Mouse (Mus musculus) liver, embryonic 12.5 days (tissue): ENCODE measurements at regions not wholly inside any gene's neighbourhood (a gene's known extent, or its start where the extent isn't known, plus 50 kb on each side); places are given as distances from the start of the nearest gene placed in this dataset.

ENCODE experiments used
- ATAC-seq: fragments of 200-750 bp; cut with Nextera tagmentation; 2 replicates; pipeline ENCODE4 v1.8.0; 2017; ENCODE audit warnings: moderate number of reproducible peaks, mild to moderate bottlenecking, moderate library complexity
- H3K27ac ChIP-seq: fragments of 300-500 bp; sonication (generic); 2 replicates; pipeline ENCODE4 v1.5.1; 2016; ENCODE audit warnings: mild to moderate bottlenecking
- H3K27me3 ChIP-seq: fragments of 300-500 bp; sonication (generic); replicated peaks from 2 replicates; pipeline ENCODE4 v1.6.1; 2016; ENCODE audit warnings: mild to moderate bottlenecking, moderate library complexity
- H3K36me3 ChIP-seq: fragments of 300-500 bp; sonication (generic); 2 replicates; pipeline ENCODE4 v1.6.1; 2016; ENCODE audit warnings: mild to moderate bottlenecking, moderate library complexity
- H3K4me1 ChIP-seq: fragments of 300-500 bp; sonication (generic); 2 replicates; pipeline ENCODE4 v1.6.1; 2016
- H3K4me2 ChIP-seq: fragments of 300-500 bp; sonication (generic); 2 replicates; pipeline ENCODE4 v1.6.1; 2016; ENCODE audit warnings: mild to moderate bottlenecking, moderate library complexity
- H3K4me3 ChIP-seq: fragments of 300-500 bp; sonication (generic); 2 replicates; pipeline ENCODE4 v1.5.1; 2016; ENCODE audit warnings: mild to moderate bottlenecking, moderate library complexity
- H3K9ac ChIP-seq: fragments of 300-500 bp; sonication (generic); 2 replicates; pipeline ENCODE4 v1.6.1; 2016; ENCODE audit warnings: mild to moderate bottlenecking, moderate library complexity
- H3K9me3 ChIP-seq: fragments of 300-500 bp; sonication (generic); replicated peaks from 2 replicates; pipeline ENCODE4 v1.6.1; 2016; ENCODE audit warnings: mild to moderate bottlenecking, moderate library complexity
- WGBS: fragments of 180-500 bp; shearing (Covaris S2); methylation state at CpG from one replicate; pipeline ENCODE4 v1.1.7; 2016; ENCODE audit not compliant: insufficient replicate concordance; 5-methylcytosine and 5-hydroxymethylcytosine counted together

DNA sequence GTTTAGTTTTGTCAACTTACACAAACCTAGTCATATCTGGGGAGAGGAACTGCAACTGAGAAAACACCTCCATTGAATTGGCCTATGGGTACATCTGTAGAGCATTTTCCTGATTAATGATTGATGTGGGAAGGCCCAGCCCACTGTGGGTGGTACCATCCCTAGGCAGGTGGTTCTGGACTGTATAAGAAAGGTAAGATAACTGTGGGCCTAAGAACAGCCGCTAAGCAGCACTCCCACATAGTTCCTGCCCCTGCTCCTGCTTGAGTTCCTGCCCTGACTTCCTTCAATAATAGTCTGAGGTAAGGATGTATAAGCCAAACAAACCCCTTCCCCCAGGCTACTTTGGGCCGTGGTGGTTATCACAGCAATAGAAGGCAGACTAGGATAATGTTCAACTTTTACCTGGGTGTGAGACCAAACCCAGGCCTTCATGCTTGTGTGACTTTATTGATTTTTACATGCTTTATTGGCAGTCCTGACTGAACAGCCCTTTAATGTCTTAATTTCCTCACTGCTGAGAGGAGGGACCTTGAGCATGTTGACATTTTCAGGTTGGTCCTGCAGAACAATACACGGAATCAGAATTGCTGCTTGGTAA is 78.8 kb upstream of the Camk1g start:
- no peaks in the 10 kb centered on the region for H3K27me3 ChIP-seq
- H3K9ac ChIP-seq = no peak overlapping the region
- no peak for ATAC-seq
- H3K27ac ChIP-seq = no peak overlapping the region
- H3K4me3 ChIP-seq = no peak overlapping the region
- H3K9me3 ChIP-seq = no peaks in the 10 kb centered on the region
- H3K36me3 ChIP-seq = no peaks in the 10 kb centered on the region
- 52% methylated on average over 3 of the region's 3 CpGs for WGBS
- no peaks in the 10 kb centered on the region for H3K4me1 ChIP-seq
- no peak overlapping the region for H3K4me2 ChIP-seq

DNA sequence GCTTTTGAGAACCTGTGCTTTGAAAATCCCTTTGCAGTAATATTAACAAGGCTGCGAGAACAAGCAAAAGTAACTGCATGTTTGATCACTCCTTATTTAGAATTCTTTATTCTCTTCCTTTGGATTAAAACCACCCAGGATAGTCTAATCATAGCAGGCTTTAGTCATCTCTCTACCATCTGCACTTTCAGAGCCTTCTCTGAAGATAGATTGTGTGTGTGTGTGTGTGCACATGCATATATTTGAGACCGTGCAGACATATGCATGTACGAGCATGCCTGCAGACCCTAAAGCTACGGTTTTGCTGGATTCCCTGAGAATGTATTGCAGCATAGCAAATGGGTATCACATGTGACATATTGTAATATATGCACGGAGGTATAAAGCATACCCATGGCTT is 77.5 kb upstream of the Camk1g start:
- Histone ChIP-seq H3K27me3 (no peaks in the 10 kb centered on the region), H3K36me3 (no peaks in the 10 kb centered on the region), H3K4me2 (no peak overlapping the region), H3K4me3 (no peak overlapping the region), H3K27ac (no peak overlapping the region), H3K9ac (no peak overlapping the region), H3K4me1 (no peaks in the 10 kb centered on the region), H3K9me3 (no peaks in the 10 kb centered on the region)
- ATAC-seq = no peak
- WGBS = 76% methylated on average over 5 of the region's 5 CpGs

DNA sequence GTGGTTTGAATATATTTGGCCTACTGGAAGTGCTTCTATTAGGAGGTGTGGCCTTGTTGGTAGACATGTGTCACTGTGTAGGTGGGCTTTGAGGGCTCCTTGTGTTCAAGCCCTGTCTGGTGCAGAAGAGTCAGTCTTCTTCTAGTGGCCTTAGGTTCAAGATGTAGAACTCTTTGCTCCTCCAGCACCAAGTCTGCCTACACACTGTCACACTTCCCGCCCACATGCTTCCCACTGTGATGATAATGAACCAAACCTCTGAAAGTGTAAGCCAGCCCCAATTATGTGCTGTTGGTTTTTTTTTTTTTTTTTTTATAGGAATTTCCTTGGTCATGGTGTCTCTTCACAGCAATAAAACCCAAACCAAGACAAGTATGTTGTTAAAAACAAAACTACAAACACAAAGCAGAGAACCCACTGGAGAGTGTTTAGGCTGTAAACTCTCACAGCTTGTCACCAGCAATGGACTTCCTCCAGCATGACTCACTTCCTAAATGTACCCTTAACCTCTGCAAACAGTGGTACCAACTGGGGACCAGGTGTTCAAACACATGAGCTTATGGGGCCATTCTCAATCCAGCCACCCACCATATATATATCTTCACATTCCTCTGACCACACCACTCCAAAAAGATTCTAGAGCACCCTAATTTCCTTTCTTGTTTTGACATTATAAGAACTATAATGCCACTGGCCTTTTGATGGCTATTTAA is 74.0 kb upstream of the Camk1g start:
- Histone ChIP-seq H3K36me3 (no peaks in the 10 kb centered on the region), H3K27ac (no peak overlapping the region), H3K9me3 (no peaks in the 10 kb centered on the region), H3K9ac (no peak overlapping the region), H3K4me2 (no peak overlapping the region), H3K27me3 (no peaks in the 10 kb centered on the region), H3K4me1 (no peaks in the 10 kb centered on the region), H3K4me3 (no peak overlapping the region)
- 78% methylated on average over 1 of the region's 1 CpGs for WGBS
- ATAC-seq = no peak

DNA sequence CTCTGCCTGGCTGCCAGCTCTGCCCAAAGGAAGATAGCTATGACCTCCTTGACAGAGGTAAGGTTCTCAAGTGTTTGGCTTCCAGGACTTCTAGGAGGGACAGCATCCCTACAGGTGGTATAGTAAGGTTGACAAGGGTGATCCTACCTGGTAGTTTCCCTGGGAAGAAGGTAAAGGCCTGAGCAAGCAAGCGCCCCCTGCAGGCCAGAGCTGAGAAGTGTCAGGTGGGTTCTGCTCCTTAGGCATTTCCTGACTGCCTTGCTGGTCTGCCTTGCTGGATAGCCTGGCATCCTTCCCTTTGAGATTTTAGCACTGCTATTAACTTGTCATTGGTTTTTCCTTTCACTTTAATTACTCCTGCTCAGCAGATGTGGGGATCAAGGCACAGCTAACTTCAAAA is 70.4 kb upstream of the Camk1g start:
- Histone ChIP-seq H3K4me1 (no peaks in the 10 kb centered on the region), H3K36me3 (no peaks in the 10 kb centered on the region), H3K9me3 (no peaks in the 10 kb centered on the region), H3K9ac (no peak overlapping the region), H3K4me2 (no peak overlapping the region), H3K27me3 (no peaks in the 10 kb centered on the region), H3K4me3 (no peak overlapping the region), H3K27ac (no peak overlapping the region)
- 5% methylated on average over 1 of the region's 1 CpGs for WGBS
- no peak for ATAC-seq

DNA sequence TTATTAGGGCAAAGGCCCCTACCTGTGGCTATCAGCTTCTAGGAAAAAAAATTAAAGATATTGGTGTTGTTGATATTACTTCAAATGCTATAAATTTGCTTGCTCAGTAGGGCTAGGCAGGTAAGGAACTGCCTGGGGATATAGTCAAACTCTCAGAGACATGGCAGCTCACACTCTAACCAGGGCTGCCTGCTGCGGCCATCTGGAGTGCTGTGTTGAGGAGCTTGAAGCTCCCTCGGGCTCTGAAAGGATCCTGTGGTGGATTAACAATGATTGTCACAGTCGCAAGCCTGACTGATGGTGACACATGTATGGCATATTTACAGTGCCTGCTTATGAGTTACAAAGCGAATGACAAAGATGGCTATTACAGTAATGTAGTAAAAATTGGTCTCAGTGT is 64.2 kb upstream of the Camk1g start:
- 61% methylated on average over 4 of the region's 4 CpGs for WGBS
- Histone ChIP-seq H3K4me2 (no peak overlapping the region), H3K9me3 (no peaks in the 10 kb centered on the region), H3K36me3 (no peaks in the 10 kb centered on the region), H3K27ac (no peak overlapping the region), H3K4me3 (no peak overlapping the region), H3K27me3 (no peaks in the 10 kb centered on the region; the same call in 1 of the 2 replicates), H3K4me1 (no peaks in the 10 kb centered on the region), H3K9ac (no peak overlapping the region)
- no peak for ATAC-seq

DNA sequence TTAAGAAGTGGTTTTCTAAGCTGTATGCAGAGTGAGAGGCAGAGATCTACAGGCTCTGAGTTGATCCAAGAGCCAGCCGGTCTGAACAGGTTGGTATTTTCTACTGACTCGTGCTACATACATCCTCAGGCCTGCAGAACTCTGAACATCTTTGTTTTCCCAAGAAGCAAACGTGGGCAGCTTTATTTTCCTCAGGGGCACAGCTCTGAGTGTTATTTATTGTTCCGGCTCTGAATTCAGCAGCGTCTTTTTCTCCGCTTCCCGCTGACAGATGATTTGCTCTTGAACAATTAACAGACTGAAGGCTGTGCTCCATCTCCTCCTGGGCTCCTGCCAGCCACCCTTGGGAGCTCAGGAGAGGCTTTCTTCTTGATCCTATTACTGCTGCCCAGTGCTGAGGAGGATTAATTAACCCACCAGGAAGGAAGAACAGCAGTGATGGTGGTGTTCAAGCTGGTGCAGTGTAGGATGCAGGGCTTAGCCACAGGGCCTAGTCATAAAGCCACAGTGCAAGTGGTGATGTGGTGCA is 63.5 kb upstream of the Camk1g start:
- no peaks in the 10 kb centered on the region for H3K4me1 ChIP-seq
- H3K9me3 ChIP-seq = no peaks in the 10 kb centered on the region
- WGBS = 52% methylated on average over 7 of the region's 7 CpGs
- no peak overlapping the region for H3K27ac ChIP-seq
- H3K9ac ChIP-seq = no peak overlapping the region
- no peaks in the 10 kb centered on the region; the same call in 1 of the 2 replicates for H3K27me3 ChIP-seq
- no peaks in the 10 kb centered on the region for H3K36me3 ChIP-seq
- no peak overlapping the region for H3K4me2 ChIP-seq
- H3K4me3 ChIP-seq = no peak overlapping the region
- no peak for ATAC-seq

DNA sequence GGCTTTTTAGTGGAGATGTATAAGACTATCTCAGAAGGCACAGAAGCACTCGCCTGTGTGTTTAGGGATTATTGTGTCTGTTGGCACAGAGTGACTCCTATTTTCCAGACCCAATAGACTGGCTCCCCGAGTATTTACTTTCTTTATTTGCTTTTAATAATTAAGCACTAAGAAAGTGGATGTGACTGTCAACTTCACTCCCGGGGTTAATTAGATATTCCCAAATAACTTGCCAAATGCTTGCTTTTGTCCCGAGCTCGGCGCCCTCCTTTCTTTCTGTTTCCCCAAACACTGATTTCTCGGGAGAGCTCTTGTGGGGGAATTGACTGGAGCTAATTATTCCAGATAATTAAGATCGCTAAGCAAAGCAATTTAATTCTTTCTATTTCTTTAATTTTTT is 60.1 kb upstream of the Camk1g start:
- no peak for ATAC-seq
- 51% methylated on average over 8 of the region's 8 CpGs for WGBS
- Histone ChIP-seq H3K9ac (no peak overlapping the region), H3K27me3 (no peaks in the 10 kb centered on the region; the same call in 1 of the 2 replicates), H3K4me1 (no peaks in the 10 kb centered on the region), H3K36me3 (no peaks in the 10 kb centered on the region), H3K9me3 (no peaks in the 10 kb centered on the region), H3K4me2 (no peak overlapping the region), H3K27ac (no peak overlapping the region), H3K4me3 (no peak overlapping the region)

DNA sequence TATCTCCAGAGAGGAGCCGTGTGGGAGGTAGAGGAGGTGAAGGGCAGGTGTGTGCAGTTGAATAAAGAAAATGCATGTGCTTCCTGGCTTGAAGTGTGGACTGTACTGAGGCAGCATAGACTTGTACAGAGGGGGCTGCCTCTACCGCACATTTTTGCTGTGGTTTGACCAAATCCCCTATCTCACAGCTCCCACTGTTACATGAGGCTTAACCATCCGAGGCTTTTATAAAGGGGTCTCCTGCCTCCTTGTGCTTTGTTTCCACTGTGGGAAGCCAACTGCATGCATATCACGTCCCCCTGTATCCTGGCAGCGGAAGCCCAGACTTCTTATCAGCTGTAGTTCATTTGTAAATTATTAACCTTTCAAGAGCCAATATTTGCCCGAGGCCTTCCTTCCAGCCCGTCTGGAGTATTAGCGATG is 53.6 kb upstream of the Camk1g start:
- Histone ChIP-seq H3K27ac (no peak overlapping the region), H3K4me1 (peaks cover 11% of the 10 kb centered on the region), H3K36me3 (no peaks in the 10 kb centered on the region), H3K9me3 (no peaks in the 10 kb centered on the region), H3K4me3 (no peak overlapping the region), H3K4me2 (no peak overlapping the region), H3K27me3 (peaks cover 7% of the 10 kb centered on the region; the same call in 1 of the 2 replicates), H3K9ac (no peak overlapping the region)
- 29% methylated on average over 8 of the region's 8 CpGs for WGBS
- ATAC-seq = peak; percentile 27; the same call in 1 of the 2 replicates

DNA sequence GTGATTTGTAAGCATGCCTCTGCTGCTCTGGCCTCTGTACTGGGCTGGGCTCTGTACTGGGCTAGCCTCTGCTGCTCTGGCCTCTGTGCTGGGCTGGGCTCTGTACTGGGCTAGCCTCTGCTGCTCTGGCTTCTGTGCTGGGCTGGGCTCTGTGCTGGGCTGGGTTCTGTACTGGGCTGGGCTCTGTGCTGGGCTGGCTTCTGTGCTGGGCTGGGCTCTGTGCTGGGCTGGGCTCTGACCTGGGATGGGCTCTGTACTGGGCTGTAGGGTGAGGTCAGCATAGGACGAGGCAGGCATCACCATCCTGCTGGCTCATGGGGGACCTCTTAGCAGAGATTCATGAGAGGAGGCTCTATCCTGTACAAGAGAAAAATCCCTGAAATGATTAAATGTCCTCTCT is 52.8 kb upstream of the Camk1g start:
- WGBS = 33% methylated on average over 1 of the region's 1 CpGs
- Histone ChIP-seq H3K4me2 (no peak overlapping the region), H3K4me3 (no peak overlapping the region), H3K36me3 (no peaks in the 10 kb centered on the region), H3K9ac (no peak overlapping the region), H3K4me1 (peaks cover 15% of the 10 kb centered on the region), H3K9me3 (no peaks in the 10 kb centered on the region), H3K27ac (no peak overlapping the region), H3K27me3 (peaks cover 7% of the 10 kb centered on the region; the same call in 1 of the 2 replicates)
- ATAC-seq = peak; percentile 61

DNA sequence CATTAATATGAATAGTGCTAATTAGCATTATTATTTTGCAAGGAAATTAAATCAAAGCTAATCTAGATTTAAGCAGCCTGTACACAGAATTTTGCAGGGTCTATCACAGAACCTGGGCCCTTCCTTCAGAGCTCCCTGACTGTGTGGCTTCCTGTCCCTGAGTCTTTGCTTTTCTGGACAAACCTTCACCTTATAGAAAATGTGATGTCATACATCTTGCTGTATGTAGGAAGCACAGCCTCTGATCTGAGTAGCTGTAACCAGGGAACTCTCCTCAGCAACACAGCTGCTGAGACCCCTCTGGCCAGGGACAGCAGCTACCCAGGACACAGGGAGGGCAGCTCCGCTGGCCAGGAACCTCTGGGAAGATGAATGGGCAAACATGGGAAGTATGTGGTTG is 51.7 kb upstream of the Camk1g start:
- Histone ChIP-seq H3K27ac (no peak overlapping the region), H3K4me3 (no peak overlapping the region), H3K4me1 (peaks cover 15% of the 10 kb centered on the region), H3K27me3 (peaks cover 7% of the 10 kb centered on the region; the same call in 1 of the 2 replicates), H3K9me3 (no peaks in the 10 kb centered on the region), H3K36me3 (no peaks in the 10 kb centered on the region), H3K4me2 (no peak overlapping the region), H3K9ac (no peak overlapping the region)
- ATAC-seq = no peak
- WGBS = 59% methylated on average over 1 of the region's 1 CpGs

DNA sequence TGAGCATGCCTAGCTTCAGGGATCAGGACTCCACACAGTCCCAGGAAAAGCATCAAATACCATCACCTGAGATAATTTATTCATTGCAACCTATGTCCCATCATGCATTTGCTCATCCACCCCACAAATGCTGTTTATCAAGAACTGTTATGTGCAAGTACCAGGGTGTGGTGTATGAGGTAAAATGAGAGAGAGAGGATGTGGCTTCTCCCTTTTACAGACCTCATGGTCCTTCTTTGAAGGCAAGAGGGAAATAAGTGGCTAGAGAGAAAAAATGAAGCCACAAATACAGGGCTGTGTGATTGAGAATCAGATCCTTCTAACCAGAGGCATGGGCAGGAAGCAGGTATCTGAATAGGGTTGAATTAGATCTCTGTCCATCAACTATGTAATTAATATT is 51.3 kb upstream of the Camk1g start:
- Histone ChIP-seq H3K27me3 (peaks cover 7% of the 10 kb centered on the region; the same call in 1 of the 2 replicates), H3K36me3 (no peaks in the 10 kb centered on the region), H3K9me3 (no peaks in the 10 kb centered on the region), H3K4me3 (no peak overlapping the region), H3K27ac (no peak overlapping the region), H3K4me2 (no peak overlapping the region), H3K9ac (no peak overlapping the region), H3K4me1 (peaks cover 15% of the 10 kb centered on the region)
- no peak for ATAC-seq
